Mouse (Mus musculus) hindbrain, postnatal 0 days (tissue): ENCODE measurements around the gene Mast3. TPM values are rescaled to one million over a fixed set of nuclear protein-coding genes. Genes with fewer than 3 reads are reported as not detected.
A peak's percentile ranks its signal among the peaks of the same experiment; 100 is the strongest.

Source experiments
- ATAC-seq: fragments of 200-750 bp; cut with Nextera tagmentation; 2 replicates; pipeline ENCODE4 v1.8.0; 2017; ENCODE audit warnings: mild to moderate bottlenecking, moderate TSS enrichment, moderate library complexity
- DNase-seq: peaks from one replicate; pipeline ENCODE4 v3.0.0-alpha.2; 2015; ENCODE audit warnings: low spot score
- H3K27ac ChIP-seq: fragments of 300-500 bp; sonication (generic); 2 replicates; pipeline ENCODE4 v1.5.1; 2014; ENCODE audit warnings: mild to moderate bottlenecking
- H3K27me3 ChIP-seq: fragments of 300-500 bp; sonication (generic); 2 replicates; pipeline ENCODE4 v1.6.1; 2014; ENCODE audit warnings: low read length, mixed read lengths; ENCODE audit not compliant: insufficient read depth
- H3K36me3 ChIP-seq: fragments of 300-500 bp; sonication (generic); 2 replicates; pipeline ENCODE4 v1.6.1; 2014; ENCODE audit warnings: low read length, mixed read lengths; ENCODE audit not compliant: insufficient read depth
- H3K4me1 ChIP-seq: fragments of 300-500 bp; sonication (generic); 2 replicates; pipeline ENCODE4 v1.6.1; 2014; ENCODE audit warnings: antibody characterized with exemption, low read length, mixed read lengths; ENCODE audit not compliant: insufficient read depth
- H3K4me2 ChIP-seq: fragments of 300-500 bp; sonication (generic); 2 replicates; pipeline ENCODE4 v1.6.1; 2014; ENCODE audit warnings: low read depth, mild to moderate bottlenecking, low read length, moderate library complexity, mixed read lengths
- H3K4me3 ChIP-seq: fragments of 300-500 bp; sonication (generic); 2 replicates; pipeline ENCODE4 v1.5.1; 2014; ENCODE audit warnings: low read length
- H3K9ac ChIP-seq: fragments of 300-500 bp; sonication (generic); replicated peaks from 2 replicates; pipeline ENCODE4 v1.6.1; 2014; ENCODE audit warnings: mild to moderate bottlenecking, low read length, moderate library complexity, mixed read lengths
- H3K9me3 ChIP-seq: fragments of 300-500 bp; sonication (generic); 2 replicates; pipeline ENCODE4 v1.6.1; 2016; ENCODE audit warnings: low read length, mixed read lengths
- CTCF ChIP-seq: IDR thresholded peaks from 2 replicates; pipeline ENCODE4 v1.5.1; 2016; ENCODE audit warnings: antibody characterized with exemption, control low read depth, low read depth
- WGBS: fragments of 180-500 bp; shearing (Covaris S2); extraction: QIAGEN DNeasy Blood & Tissue Kit; methylation state at CpG from one replicate; pipeline ENCODE4 v1.1.7; 2014; 5-methylcytosine and 5-hydroxymethylcytosine counted together
- polyA plus RNA-seq: library from polyadenylated mRNA; unstranded; fragments of >200 nt; fragmentation: Nextera tagmentation; extraction: Ambion mirVana; gene quantifications from 2 replicates; pipeline ENCODE4 v1.2.1, GENCODE M21; 2015
- total RNA-seq: library from RNA; depleted of rRNA; stranded (reverse); fragments of >200 nt; gene quantifications from 2 replicates; pipeline ENCODE4 v1.2.3, GENCODE M21; 2014

Mast3 gene
- total and polyA plus RNA-seq, 2 experiments from 2014 or later, result 16.2 to 42.1 TPM

DNA sequence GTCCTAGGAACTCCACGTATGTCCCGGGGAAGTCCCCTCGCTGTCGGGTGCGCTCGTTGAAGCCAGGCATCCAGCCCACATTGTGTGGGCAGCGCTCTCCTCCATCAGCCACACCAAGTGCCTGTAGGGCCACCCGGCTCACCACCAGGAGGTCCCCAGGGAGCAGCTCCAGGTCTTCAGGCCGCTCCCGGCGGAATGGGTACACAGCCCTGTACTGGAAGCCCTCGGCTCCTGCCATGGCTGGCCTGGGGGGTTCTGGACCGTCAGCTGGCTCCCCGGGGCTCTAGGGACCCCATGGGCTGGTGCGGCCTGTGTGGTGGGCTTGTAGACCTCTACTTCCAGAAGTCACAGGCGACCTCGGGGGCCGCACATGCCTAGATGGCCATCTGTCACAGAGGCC is 30.1 kb downstream of the Mast3 start:
- Histone ChIP-seq H3K27ac (peak overlapping the region; percentile 64; the same call in 1 of the 2 replicates), H3K36me3 (peaks cover 29% of the 10 kb centered on the region), H3K9me3 (no peaks in the 10 kb centered on the region), H3K27me3 (no peaks in the 10 kb centered on the region), H3K4me1 (peaks cover 27% of the 10 kb centered on the region), H3K4me2 (peak overlapping the region; percentile 87; the same call in 1 of the 2 replicates), H3K9ac (peak overlapping the region; percentile 96; the same call in 1 of the 2 replicates), H3K4me3 (no peak overlapping the region; the same call in 1 of the 2 replicates)
- DNase-seq (no peak), ATAC-seq (no peak)
- TF ChIP-seq CTCF, result no peak
- 88% methylated on average over 18 of the region's 18 CpGs for WGBS

- ATAC-seq, result 0 out of 2 replicates have a peak, but pooled peaks have one; percentile 8
- WGBS, result 32% methylated on average over 9 of the region's 9 CpGs
- H3K4me2 ChIP-seq, result peak overlapping the region; percentile 33; the same call in 1 of the 2 replicates
- no peak overlapping the region for H3K4me3 ChIP-seq
- peak overlapping the region; percentile 64 for H3K27ac ChIP-seq
- peak; percentile 92 for DNase-seq
- no peaks in the 10 kb centered on the region for H3K27me3 ChIP-seq
- no peak for TF ChIP-seq CTCF
- no peaks in the 10 kb centered on the region for H3K9me3 ChIP-seq
- peak overlapping the region; percentile 96 for H3K9ac ChIP-seq
- peaks cover 32% of the 10 kb centered on the region for H3K36me3 ChIP-seq
- peaks cover 27% of the 10 kb centered on the region for H3K4me1 ChIP-seq
Observed at GRCm38 (mm10) chr8:70773833-70774232, 31.0 kb downstream of the Mast3 start.

DNA sequence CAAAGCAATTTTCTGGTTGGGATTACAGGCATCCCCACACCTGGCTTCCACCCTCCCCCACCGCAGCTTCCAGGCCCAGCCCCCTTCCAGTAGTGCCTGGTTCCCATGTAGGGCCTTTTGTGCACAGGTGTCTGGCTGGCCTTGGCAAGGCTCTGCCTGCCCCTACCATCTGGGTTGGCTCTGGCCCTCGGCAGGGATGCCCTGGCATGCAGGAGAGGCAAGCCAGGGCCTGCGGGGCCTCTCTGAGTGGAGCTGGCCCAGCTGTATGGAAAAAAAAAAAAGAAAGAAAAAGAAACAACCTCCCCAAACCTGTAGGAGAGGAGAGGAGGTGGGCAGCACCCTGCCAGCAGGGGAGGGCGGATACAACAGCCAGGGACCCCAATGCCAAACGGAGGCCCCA is 31.4 kb downstream of the Mast3 start:
- DNase-seq (peak; percentile 55), ATAC-seq (no peak)
- Histone ChIP-seq H3K4me2 (peak overlapping the region; percentile 33; the same call in 1 of the 2 replicates), H3K9me3 (no peaks in the 10 kb centered on the region), H3K27ac (peak overlapping the region; percentile 64), H3K36me3 (peaks cover 36% of the 10 kb centered on the region), H3K9ac (peak overlapping the region; percentile 96), H3K4me1 (peaks cover 27% of the 10 kb centered on the region), H3K4me3 (no peak overlapping the region), H3K27me3 (no peaks in the 10 kb centered on the region)
- TF ChIP-seq CTCF, result peak; percentile 8; the same call in 1 of the 2 replicates
- WGBS, result 48% methylated on average over 5 of the region's 5 CpGs

GRCm38 (mm10) chr8:70772890-70773289 is 32.0 kb downstream of the Mast3 start:
- WGBS, result 90% methylated on average over 9 of the region's 9 CpGs
- Histone ChIP-seq H3K27ac (0 out of 2 replicates have a peak overlapping the region, but pooled peaks have one; percentile 64), H3K4me2 (no peak overlapping the region), H3K9me3 (no peaks in the 10 kb centered on the region), H3K27me3 (no peaks in the 10 kb centered on the region), H3K4me3 (no peak overlapping the region), H3K9ac (no peak overlapping the region), H3K4me1 (peaks cover 26% of the 10 kb centered on the region), H3K36me3 (peaks cover 41% of the 10 kb centered on the region)
- no peak for ATAC-seq
- no peak for DNase-seq
- TF ChIP-seq CTCF, result no peak

- ATAC-seq (no peak), DNase-seq (no peak)
- Histone ChIP-seq H3K9ac (no peak overlapping the region), H3K27ac (no peak overlapping the region), H3K4me1 (peaks cover 21% of the 10 kb centered on the region), H3K36me3 (peaks cover 41% of the 10 kb centered on the region), H3K4me2 (no peak overlapping the region), H3K4me3 (no peak overlapping the region), H3K9me3 (no peaks in the 10 kb centered on the region), H3K27me3 (no peaks in the 10 kb centered on the region)
- WGBS, result 94% methylated on average over 13 of the region's 13 CpGs
- TF ChIP-seq CTCF, result no peak
Observed at GRCm38 (mm10) chr8:70772075-70772474, 32.8 kb downstream of the Mast3 start.

DNA sequence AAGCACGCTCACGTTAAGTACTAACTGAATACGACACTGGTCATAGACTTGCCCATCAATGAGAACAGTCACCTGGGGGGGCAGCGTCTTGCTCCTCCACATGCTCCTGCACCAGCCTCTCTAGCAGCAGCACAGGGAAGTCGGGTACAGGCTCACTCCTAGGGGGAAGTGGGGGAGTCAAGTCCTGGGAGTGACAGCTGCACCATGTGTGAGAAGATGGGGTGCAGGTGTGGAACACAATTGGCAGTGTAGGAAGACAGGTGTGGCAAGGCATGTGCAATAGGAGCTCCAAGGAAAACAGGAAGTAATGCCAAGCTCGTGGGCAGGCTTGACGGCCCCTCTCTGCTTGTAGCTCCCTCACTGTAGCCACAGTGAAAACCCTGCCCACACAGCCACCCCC is 33.6 kb downstream of the Mast3 start:
- Histone ChIP-seq H3K4me1 (peaks cover 28% of the 10 kb centered on the region), H3K9me3 (no peaks in the 10 kb centered on the region), H3K9ac (no peak overlapping the region), H3K4me3 (no peak overlapping the region), H3K4me2 (no peak overlapping the region), H3K36me3 (peaks cover 41% of the 10 kb centered on the region), H3K27ac (no peak overlapping the region), H3K27me3 (no peaks in the 10 kb centered on the region)
- 86% methylated on average over 7 of the region's 7 CpGs for WGBS
- no peak for TF ChIP-seq CTCF
- ATAC-seq, result no peak
- no peak for DNase-seq

DNA sequence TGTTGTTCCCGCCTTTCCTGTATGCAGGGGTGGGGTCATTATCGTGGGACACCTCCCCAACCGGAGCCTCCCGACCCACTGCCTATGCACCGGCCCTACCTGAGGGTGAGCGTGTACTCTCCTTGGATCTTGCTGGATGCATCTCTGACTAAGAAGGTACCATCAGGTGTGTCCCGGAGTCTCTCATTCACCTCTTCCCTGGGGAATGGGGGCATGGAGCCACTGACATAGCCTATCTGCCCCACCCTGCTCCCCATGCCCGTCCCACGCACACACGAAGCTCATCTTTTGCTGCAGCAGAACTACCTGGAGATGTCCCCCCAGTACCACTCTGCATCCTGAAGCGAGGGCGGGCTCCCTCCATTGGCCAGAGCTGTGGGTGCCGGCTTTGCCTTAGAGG is 34.1 kb downstream of the Mast3 start:
- no peak overlapping the region for H3K27ac ChIP-seq
- DNase-seq (no peak), ATAC-seq (no peak)
- H3K4me1 ChIP-seq, result peaks cover 29% of the 10 kb centered on the region
- no peak overlapping the region for H3K4me3 ChIP-seq
- peaks cover 41% of the 10 kb centered on the region for H3K36me3 ChIP-seq
- no peak overlapping the region for H3K9ac ChIP-seq
- no peaks in the 10 kb centered on the region for H3K27me3 ChIP-seq
- H3K9me3 ChIP-seq, result no peaks in the 10 kb centered on the region
- H3K4me2 ChIP-seq, result no peak overlapping the region
- no peak for TF ChIP-seq CTCF
- WGBS, result 94% methylated on average over 13 of the region's 13 CpGs
